Mouse (Mus musculus) midbrain, embryonic 16.5 days (tissue): ENCODE data around the gene AI464131. TPM values are rescaled to one million over a fixed set of nuclear protein-coding genes. Genes with fewer than 3 reads are reported as not detected.

ENCODE experiments used
- ATAC-seq: fragments of 200-750 bp; cut with Nextera tagmentation; 2 replicates; pipeline ENCODE4 v1.8.0; 2017; ENCODE audit warnings: moderate TSS enrichment
- H3K27ac ChIP-seq: fragments of 300-500 bp; sonication (generic); 2 replicates; pipeline ENCODE4 v1.5.1; 2014; ENCODE audit warnings: mild to moderate bottlenecking, low read length, mixed read lengths
- H3K27me3 ChIP-seq: fragments of 300-500 bp; sonication (generic); 2 replicates; pipeline ENCODE4 v1.6.1; 2014; ENCODE audit warnings: low read depth, low read length, mixed read lengths; ENCODE audit not compliant: control insufficient read depth, insufficient read depth
- H3K36me3 ChIP-seq: fragments of 300-500 bp; sonication (generic); 2 replicates; pipeline ENCODE4 v1.6.1; 2014; ENCODE audit warnings: mild to moderate bottlenecking, low read length, moderate library complexity, mixed read lengths; ENCODE audit not compliant: control insufficient read depth, insufficient read depth
- H3K4me1 ChIP-seq: fragments of 300-500 bp; sonication (generic); 2 replicates; pipeline ENCODE4 v1.6.1; 2014; ENCODE audit warnings: mild to moderate bottlenecking, low read length, mixed read lengths; ENCODE audit not compliant: control insufficient read depth, insufficient read depth
- H3K4me2 ChIP-seq: fragments of 300-500 bp; sonication (generic); 2 replicates; pipeline ENCODE4 v1.6.1; 2014; ENCODE audit warnings: mild to moderate bottlenecking, low read length, mixed read lengths
- H3K4me3 ChIP-seq: fragments of 300-500 bp; sonication (generic); 2 replicates; pipeline ENCODE4 v1.5.1; 2014; ENCODE audit warnings: low read depth, mild to moderate bottlenecking, low read length, moderate library complexity, mixed read lengths
- H3K9ac ChIP-seq: fragments of 300-500 bp; sonication (generic); 2 replicates; pipeline ENCODE4 v1.6.1; 2014; ENCODE audit warnings: low read depth, low read length, mixed read lengths
- H3K9me3 ChIP-seq: fragments of 300-500 bp; sonication (generic); replicated peaks from 2 replicates; pipeline ENCODE4 v1.6.1; 2014; ENCODE audit warnings: mild to moderate bottlenecking, low read length, mixed read lengths; ENCODE audit not compliant: control insufficient read depth, poor library complexity, severe bottlenecking
- WGBS: fragments of 180-500 bp; shearing (Covaris S2); extraction: QIAGEN DNeasy Blood & Tissue Kit; methylation state at CpG from one replicate; pipeline ENCODE4 v1.1.7; 2014; 5-methylcytosine and 5-hydroxymethylcytosine counted together
- polyA plus RNA-seq: library from polyadenylated mRNA; unstranded; fragments of >200 nt; fragmentation: Nextera tagmentation; extraction: Ambion mirVana; gene quantifications from 2 replicates; pipeline ENCODE4 v1.2.1, GENCODE M21; 2015

AI464131 gene
- polyA plus RNA-seq, 1 experiment from 2014 or later, result 11.6 TPM

DNA sequence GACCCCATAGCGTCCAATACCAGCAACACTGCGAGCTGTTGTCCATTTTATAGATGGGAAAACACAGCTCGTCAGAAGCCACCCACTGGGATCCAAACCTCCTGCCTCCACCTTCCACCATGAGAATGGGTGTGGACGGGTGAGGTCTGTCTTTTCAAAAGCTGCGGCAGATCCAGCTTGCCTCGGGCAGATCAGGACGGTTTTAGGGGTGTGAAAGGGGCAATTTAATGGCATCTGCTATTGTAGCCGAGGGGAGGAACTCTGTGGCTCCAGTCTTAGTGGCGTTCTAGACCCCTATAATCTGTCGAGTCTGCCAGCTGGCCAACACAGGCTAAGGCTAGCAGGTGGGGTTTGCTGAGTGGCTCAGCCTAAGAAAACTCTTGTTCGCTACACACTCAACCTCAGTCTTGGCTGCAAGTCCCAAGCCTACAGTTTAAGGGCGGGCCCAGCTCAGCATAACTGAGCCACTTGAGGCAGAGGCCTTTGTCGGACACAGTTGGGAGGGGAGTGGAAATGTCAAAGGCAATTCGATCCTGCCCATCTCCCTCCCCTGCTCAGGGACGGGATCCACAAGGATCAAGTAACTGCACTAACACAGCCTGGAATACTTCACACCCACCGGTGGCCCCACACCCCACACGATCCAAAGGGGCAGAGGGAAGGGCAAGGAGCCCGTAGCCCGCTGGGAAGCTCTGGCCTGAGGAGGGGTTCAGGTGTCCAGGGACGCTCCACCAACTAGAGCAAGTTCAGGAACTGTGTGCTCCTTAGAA, 520 bp downstream of the AI464131 start:
- Histone ChIP-seq H3K36me3 (no peaks in the 10 kb centered on the region; the same call in 1 of the 2 replicates), H3K4me1 (peaks cover 13% of the 10 kb centered on the region; the same call in 1 of the 2 replicates), H3K27ac (peak overlapping the region; percentile 36), H3K9me3 (no peaks in the 10 kb centered on the region), H3K4me2 (peak overlapping the region; percentile 55), H3K9ac (peak overlapping the region; percentile 42), H3K4me3 (peak overlapping the region; percentile 31), H3K27me3 (peaks cover 40% of the 10 kb centered on the region)
- peak; percentile 43 for ATAC-seq
- WGBS, result 10% methylated on average over 20 of the region's 20 CpGs

- no peak for ATAC-seq
- Histone ChIP-seq H3K36me3 (no peaks in the 10 kb centered on the region; the same call in 1 of the 2 replicates), H3K4me3 (no peak overlapping the region), H3K27ac (no peak overlapping the region), H3K27me3 (peaks cover 49% of the 10 kb centered on the region), H3K9me3 (no peaks in the 10 kb centered on the region), H3K4me2 (no peak overlapping the region), H3K4me1 (peaks cover 13% of the 10 kb centered on the region; the same call in 1 of the 2 replicates), H3K9ac (no peak overlapping the region)
- WGBS, result 74% methylated on average over 4 of the region's 4 CpGs
Observed at GRCm38 (mm10) chr4:41500787-41501186, 2.1 kb downstream of the AI464131 start.

GRCm38 (mm10) chr4:41499619-41500018, 3.3 kb downstream of the AI464131 start:
- WGBS, result 54% methylated on average over 8 of the region's 8 CpGs
- no peak overlapping the region; the same call in 1 of the 2 replicates for H3K4me2 ChIP-seq
- no peak for ATAC-seq

GRCm38 (mm10) chr4:41498921-41499391, 3.9 kb downstream of the AI464131 start:
- Histone ChIP-seq H3K4me3 (peak overlapping the region; percentile 36), H3K9ac (peak overlapping the region; percentile 53; the same call in 1 of the 2 replicates), H3K36me3 (no peaks in the 10 kb centered on the region; the same call in 1 of the 2 replicates), H3K4me1 (peaks cover 13% of the 10 kb centered on the region; the same call in 1 of the 2 replicates), H3K27ac (no peak overlapping the region), H3K4me2 (peak overlapping the region; percentile 61), H3K9me3 (no peaks in the 10 kb centered on the region), H3K27me3 (peaks cover 49% of the 10 kb centered on the region)
- WGBS, result 10% methylated on average over 43 of the region's 43 CpGs
- ATAC-seq, result no peak

More at GRCm38 (mm10) chr4:41499619-41500018, 3.3 kb downstream of the AI464131 start:
- Histone ChIP-seq H3K27ac (no peak overlapping the region), H3K36me3 (no peaks in the 10 kb centered on the region; the same call in 1 of the 2 replicates), H3K9ac (no peak overlapping the region), H3K9me3 (no peaks in the 10 kb centered on the region), H3K27me3 (peaks cover 49% of the 10 kb centered on the region), H3K4me1 (peaks cover 13% of the 10 kb centered on the region; the same call in 1 of the 2 replicates), H3K4me3 (no peak overlapping the region)

DNA sequence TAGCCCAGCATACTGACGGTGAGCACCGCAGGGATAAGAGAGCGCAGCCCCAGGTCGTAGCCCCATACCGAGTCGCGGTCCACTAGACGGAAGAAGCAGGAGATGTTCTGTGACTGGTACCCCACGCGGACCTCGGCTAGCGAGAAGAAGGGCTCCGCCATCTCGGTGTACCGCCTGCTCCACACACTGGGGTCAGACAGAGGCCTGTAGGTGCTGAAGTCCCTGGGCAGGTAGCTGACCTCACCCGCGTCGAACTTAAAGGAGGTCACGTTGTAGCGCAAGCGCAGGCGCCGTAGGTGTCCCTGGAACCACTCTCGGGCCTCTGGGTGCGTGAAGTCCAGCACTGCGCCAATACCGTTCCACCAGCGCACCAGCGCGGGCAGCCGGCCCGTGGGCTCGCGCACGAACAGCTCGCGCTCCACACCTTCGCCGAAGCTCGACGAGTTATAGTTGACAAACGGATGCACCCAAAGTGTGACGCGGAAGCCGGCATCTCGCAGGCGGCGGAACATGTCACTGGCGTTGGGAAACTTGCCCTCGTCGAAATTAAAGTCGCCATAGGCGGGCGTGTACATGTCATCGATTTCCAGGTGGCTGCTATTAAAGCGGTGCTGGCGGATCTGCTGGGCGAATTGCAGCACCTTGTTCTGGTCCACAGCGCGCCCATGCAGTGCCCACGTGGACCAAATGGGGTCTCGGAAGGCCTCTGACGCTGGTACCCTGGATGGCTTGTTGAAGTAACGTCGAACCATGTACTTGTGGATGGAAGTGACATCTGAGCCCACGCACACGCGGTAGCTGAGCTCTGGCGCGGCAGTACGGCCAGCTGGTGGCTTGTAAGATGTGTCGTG, 4.7 kb downstream of the AI464131 start:
- Histone ChIP-seq H3K4me3 (peak overlapping the region; percentile 36), H3K27ac (no peak overlapping the region), H3K4me2 (peak overlapping the region; percentile 61), H3K9me3 (no peaks in the 10 kb centered on the region), H3K4me1 (peaks cover 13% of the 10 kb centered on the region; the same call in 1 of the 2 replicates), H3K9ac (peak overlapping the region; percentile 54), H3K36me3 (no peaks in the 10 kb centered on the region; the same call in 1 of the 2 replicates), H3K27me3 (peaks cover 49% of the 10 kb centered on the region)
- peak; percentile 4; the same call in 1 of the 2 replicates for ATAC-seq
- 11% methylated on average over 72 of the region's 72 CpGs for WGBS

- no peaks in the 10 kb centered on the region for H3K9me3 ChIP-seq
- no peak overlapping the region for H3K27ac ChIP-seq
- peaks cover 8% of the 10 kb centered on the region; the same call in 1 of the 2 replicates for H3K4me1 ChIP-seq
- H3K9ac ChIP-seq, result peak overlapping the region; percentile 54
- 6% methylated on average over 34 of the region's 34 CpGs for WGBS
- peaks cover 49% of the 10 kb centered on the region for H3K27me3 ChIP-seq
- peak overlapping the region; percentile 36 for H3K4me3 ChIP-seq
- ATAC-seq, result peak; percentile 29; the same call in 1 of the 2 replicates
- H3K36me3 ChIP-seq, result no peaks in the 10 kb centered on the region; the same call in 1 of the 2 replicates
- H3K4me2 ChIP-seq, result peak overlapping the region; percentile 61
Observed at GRCm38 (mm10) chr4:41497579-41497978, 5.3 kb downstream of the AI464131 start.

DNA sequence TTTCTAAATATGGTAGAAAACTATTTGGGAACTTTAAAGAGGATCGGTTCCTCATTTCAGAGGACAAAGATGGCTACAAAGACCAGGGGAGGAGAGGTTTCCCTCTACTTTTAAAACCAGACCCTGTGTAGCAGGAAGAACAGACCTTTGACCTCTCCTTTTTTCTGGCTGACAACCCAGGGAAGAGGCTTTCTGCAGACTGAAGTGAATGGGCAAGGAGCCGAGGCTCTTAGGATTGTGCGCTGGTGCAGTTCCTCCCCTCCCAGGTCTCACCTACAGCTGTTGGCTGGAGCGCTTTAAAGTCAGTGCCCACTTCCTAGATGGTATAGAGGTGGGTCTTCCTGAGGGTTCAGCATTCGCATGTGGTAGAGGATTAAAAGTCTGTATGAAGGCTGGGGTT, 5.8 kb downstream of the AI464131 start:
- H3K27ac ChIP-seq, result no peak overlapping the region
- H3K4me2 ChIP-seq, result peak overlapping the region; percentile 61
- peak overlapping the region; percentile 54 for H3K9ac ChIP-seq
- H3K4me3 ChIP-seq, result peak overlapping the region; percentile 36
- H3K27me3 ChIP-seq, result peaks cover 45% of the 10 kb centered on the region
- 51% methylated on average over 5 of the region's 5 CpGs for WGBS
- ATAC-seq, result no peak
- H3K9me3 ChIP-seq, result no peaks in the 10 kb centered on the region
- peaks cover 6% of the 10 kb centered on the region; the same call in 1 of the 2 replicates for H3K4me1 ChIP-seq
- H3K36me3 ChIP-seq, result no peaks in the 10 kb centered on the region; the same call in 1 of the 2 replicates

DNA sequence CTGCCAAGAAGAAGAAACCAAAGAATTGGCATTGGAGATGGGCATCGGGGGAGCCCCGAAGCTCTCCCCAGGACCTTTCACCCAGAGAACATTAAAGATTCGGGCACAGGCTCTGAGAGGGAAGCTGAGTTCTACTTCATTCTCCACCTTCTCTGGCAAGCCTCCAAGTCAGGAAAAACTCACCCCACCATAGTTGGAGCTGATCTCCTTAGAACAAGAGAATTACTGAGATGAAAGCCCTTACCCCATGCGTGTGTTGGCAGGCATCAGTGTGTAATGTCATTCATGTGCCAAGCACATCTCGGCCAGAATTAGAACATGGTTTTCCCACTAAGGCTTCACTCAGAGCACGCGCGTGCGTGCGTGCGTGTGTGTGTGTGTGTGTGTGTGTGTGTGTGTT, 7.0 kb downstream of the AI464131 start:
- Histone ChIP-seq H3K27me3 (peaks cover 36% of the 10 kb centered on the region), H3K9ac (no peak overlapping the region), H3K9me3 (no peaks in the 10 kb centered on the region), H3K36me3 (no peaks in the 10 kb centered on the region; the same call in 1 of the 2 replicates), H3K4me1 (peaks cover 6% of the 10 kb centered on the region; the same call in 1 of the 2 replicates), H3K4me2 (no peak overlapping the region), H3K27ac (no peak overlapping the region), H3K4me3 (no peak overlapping the region)
- 65% methylated on average over 11 of the region's 11 CpGs for whole genome bisulfite sequencing
- ATAC-seq, result peak; percentile 47
